Mouse (Mus musculus): ENCODE measurements around the gene Baiap2. TPM values are rescaled to one million over a fixed set of nuclear protein-coding genes. Genes with fewer than 3 reads are reported as not detected.

Baiap2 gene
- polyA plus RNA-seq, 1 experiment from 2014 or later: 18.2 TPM

GRCm38 (mm10) chr11:119937772-119938502, 4.6 kb upstream of the Baiap2 start:
- Histone ChIP-seq H3K4me1 (ENCODE audit: control insufficient read depth, insufficient read depth, low read length) (peaks cover 48% of the 10 kb centered on the region), H3K27ac (ENCODE audit: low read depth, low read length) (peak overlapping the region; percentile 30; the same call in 1 of the 2 replicates), H3K4me2 (replicated peaks; ENCODE audit: low read depth, low read length) (no peak overlapping the region), H3K4me3 (ENCODE audit: low read length) (no peak overlapping the region), H3K9me3 (ENCODE audit: control insufficient read depth, low read length) (no peaks in the 10 kb centered on the region), H3K9ac (ENCODE audit: low read depth, low read length) (no peak overlapping the region), H3K36me3 (ENCODE audit: control insufficient read depth, insufficient read depth, low read length) (no peaks in the 10 kb centered on the region; the same call in 1 of the 2 replicates), H3K27me3 (ENCODE audit: control insufficient read depth, insufficient read depth, low read length) (no peaks in the 10 kb centered on the region)
- WGBS: 52% methylated on average over 19 of the region's 19 CpGs
- no peak for ATAC-seq (ENCODE audit: low FRiP score, low TSS enrichment)

- Histone ChIP-seq H3K4me1 (ENCODE audit: control insufficient read depth, insufficient read depth, low read length) (peaks cover 53% of the 10 kb centered on the region), H3K4me2 (replicated peaks; ENCODE audit: low read depth, low read length) (no peak overlapping the region), H3K27me3 (ENCODE audit: control insufficient read depth, insufficient read depth, low read length) (no peaks in the 10 kb centered on the region), H3K36me3 (ENCODE audit: control insufficient read depth, insufficient read depth, low read length) (no peaks in the 10 kb centered on the region; the same call in 1 of the 2 replicates), H3K9ac (ENCODE audit: low read depth, low read length) (peak overlapping the region; percentile 29), H3K4me3 (ENCODE audit: low read length) (no peak overlapping the region), H3K27ac (ENCODE audit: low read depth, low read length) (peak overlapping the region; percentile 76), H3K9me3 (ENCODE audit: control insufficient read depth, low read length) (no peaks in the 10 kb centered on the region)
- WGBS: 49% methylated on average over 8 of the region's 8 CpGs
- ATAC-seq (ENCODE audit: low FRiP score, low TSS enrichment): no peak
These were observed 3.4 kb upstream of the Baiap2 start for GRCm38 (mm10) chr11:119939073-119939710.

GRCm38 (mm10) chr11:119939711-119940106, 2.9 kb upstream of the Baiap2 start:
- H3K27ac ChIP-seq (ENCODE audit: low read depth, low read length): peak overlapping the region; percentile 76

GRCm38 (mm10) chr11:119940142-119940541, 2.4 kb upstream of the Baiap2 start:
- Histone ChIP-seq H3K4me1 (ENCODE audit: control insufficient read depth, insufficient read depth, low read length) (peaks cover 61% of the 10 kb centered on the region), H3K4me2 (replicated peaks; ENCODE audit: low read depth, low read length) (peak overlapping the region; percentile 4; the same call in 1 of the 2 replicates)
- 23% methylated on average over 11 of the region's 11 CpGs for WGBS

More at GRCm38 (mm10) chr11:119939711-119940106, 2.9 kb upstream of the Baiap2 start:
- WGBS: 41% methylated on average over 4 of the region's 4 CpGs
- no peaks in the 10 kb centered on the region for H3K9me3 ChIP-seq (ENCODE audit: control insufficient read depth, low read length)
- H3K9ac ChIP-seq (ENCODE audit: low read depth, low read length): peak overlapping the region; percentile 29
- no peaks in the 10 kb centered on the region for H3K27me3 ChIP-seq (ENCODE audit: control insufficient read depth, insufficient read depth, low read length)
- no peaks in the 10 kb centered on the region for H3K36me3 ChIP-seq (ENCODE audit: control insufficient read depth, insufficient read depth, low read length)
- H3K4me3 ChIP-seq (ENCODE audit: low read length): no peak overlapping the region
- H3K4me2 ChIP-seq (replicated peaks; ENCODE audit: low read depth, low read length): no peak overlapping the region
- peaks cover 57% of the 10 kb centered on the region for H3K4me1 ChIP-seq (ENCODE audit: control insufficient read depth, insufficient read depth, low read length)
- ATAC-seq (ENCODE audit: low FRiP score, low TSS enrichment): no peak

GRCm38 (mm10) chr11:119941794-119942193, 769 bp upstream of the Baiap2 start:
- peak overlapping the region; percentile 66 for H3K4me2 ChIP-seq (replicated peaks; ENCODE audit: low read depth, low read length)
- H3K27me3 ChIP-seq (ENCODE audit: control insufficient read depth, insufficient read depth, low read length): no peaks in the 10 kb centered on the region
- H3K4me1 ChIP-seq (ENCODE audit: control insufficient read depth, insufficient read depth, low read length): peaks cover 67% of the 10 kb centered on the region
- H3K9me3 ChIP-seq (ENCODE audit: control insufficient read depth, low read length): no peaks in the 10 kb centered on the region
- WGBS: 5% methylated on average over 8 of the region's 8 CpGs
- H3K4me3 ChIP-seq (ENCODE audit: low read length): peak overlapping the region; percentile 55
- H3K27ac ChIP-seq (ENCODE audit: low read depth, low read length): no peak overlapping the region
- H3K36me3 ChIP-seq (ENCODE audit: control insufficient read depth, insufficient read depth, low read length): no peaks in the 10 kb centered on the region
- no peak for ATAC-seq (ENCODE audit: low FRiP score, low TSS enrichment)
- H3K9ac ChIP-seq (ENCODE audit: low read depth, low read length): peak overlapping the region; percentile 68; the same call in 1 of the 2 replicates

More at GRCm38 (mm10) chr11:119940142-119940541, 2.4 kb upstream of the Baiap2 start:
- Histone ChIP-seq H3K4me3 (ENCODE audit: low read length) (no peak overlapping the region), H3K27me3 (ENCODE audit: control insufficient read depth, insufficient read depth, low read length) (no peaks in the 10 kb centered on the region), H3K36me3 (ENCODE audit: control insufficient read depth, insufficient read depth, low read length) (no peaks in the 10 kb centered on the region), H3K27ac (ENCODE audit: low read depth, low read length) (no peak overlapping the region), H3K9me3 (ENCODE audit: control insufficient read depth, low read length) (no peaks in the 10 kb centered on the region), H3K9ac (ENCODE audit: low read depth, low read length) (no peak overlapping the region)
- no peak for ATAC-seq (ENCODE audit: low FRiP score, low TSS enrichment)

GRCm38 (mm10) chr11:119942201-119942726, 299 bp upstream of the Baiap2 start:
- peak; percentile 76 for ATAC-seq (ENCODE audit: low FRiP score, low TSS enrichment)
- Histone ChIP-seq H3K9ac (ENCODE audit: low read depth, low read length) (peak overlapping the region; percentile 68), H3K4me3 (ENCODE audit: low read length) (peak overlapping the region; percentile 55), H3K36me3 (ENCODE audit: control insufficient read depth, insufficient read depth, low read length) (no peaks in the 10 kb centered on the region), H3K9me3 (ENCODE audit: control insufficient read depth, low read length) (no peaks in the 10 kb centered on the region), H3K27ac (ENCODE audit: low read depth, low read length) (peak overlapping the region; percentile 85), H3K4me2 (replicated peaks; ENCODE audit: low read depth, low read length) (peak overlapping the region; percentile 66), H3K27me3 (ENCODE audit: control insufficient read depth, insufficient read depth, low read length) (no peaks in the 10 kb centered on the region), H3K4me1 (ENCODE audit: control insufficient read depth, insufficient read depth, low read length) (peaks cover 65% of the 10 kb centered on the region)
- WGBS: under 1% methylated on average over 43 of the region's 43 CpGs

- peak; percentile 26 for ATAC-seq (ENCODE audit: low FRiP score, low TSS enrichment)
- Histone ChIP-seq H3K4me2 (replicated peaks; ENCODE audit: low read depth, low read length) (peak overlapping the region; percentile 96), H3K27ac (ENCODE audit: low read depth, low read length) (peak overlapping the region; percentile 55; the same call in 1 of the 2 replicates), H3K9ac (ENCODE audit: low read depth, low read length) (peak overlapping the region; percentile 68), H3K27me3 (ENCODE audit: control insufficient read depth, insufficient read depth, low read length) (no peaks in the 10 kb centered on the region), H3K9me3 (ENCODE audit: control insufficient read depth, low read length) (no peaks in the 10 kb centered on the region), H3K4me1 (ENCODE audit: control insufficient read depth, insufficient read depth, low read length) (peaks cover 60% of the 10 kb centered on the region), H3K36me3 (ENCODE audit: control insufficient read depth, insufficient read depth, low read length) (no peaks in the 10 kb centered on the region), H3K4me3 (ENCODE audit: low read length) (peak overlapping the region; percentile 55)
- WGBS: 3% methylated on average over 32 of the region's 32 CpGs
These were observed 945 bp downstream of the Baiap2 start for GRCm38 (mm10) chr11:119943428-119943988.

GRCm38 (mm10) chr11:119945343-119945742, 2.8 kb downstream of the Baiap2 start:
- Histone ChIP-seq H3K9ac (ENCODE audit: low read depth, low read length) (no peak overlapping the region), H3K4me3 (ENCODE audit: low read length) (no peak overlapping the region), H3K9me3 (ENCODE audit: control insufficient read depth, low read length) (no peaks in the 10 kb centered on the region), H3K4me2 (replicated peaks; ENCODE audit: low read depth, low read length) (no peak overlapping the region; the same call in 1 of the 2 replicates), H3K27ac (ENCODE audit: low read depth, low read length) (no peak overlapping the region), H3K36me3 (ENCODE audit: control insufficient read depth, insufficient read depth, low read length) (no peaks in the 10 kb centered on the region), H3K4me1 (ENCODE audit: control insufficient read depth, insufficient read depth, low read length) (peaks cover 42% of the 10 kb centered on the region), H3K27me3 (ENCODE audit: control insufficient read depth, insufficient read depth, low read length) (no peaks in the 10 kb centered on the region)
- WGBS: 75% methylated on average over 7 of the region's 7 CpGs
- no peak for ATAC-seq (ENCODE audit: low FRiP score, low TSS enrichment)

Measured in kidney, embryonic 14.5 days (tissue).